Mouse (Mus musculus) testis, adult 2 months (tissue): ENCODE data around the gene Gm48552. TPM values are rescaled to one million over a fixed set of nuclear protein-coding genes. Genes with fewer than 3 reads are reported as not detected.

ENCODE experiments used
- H3K27ac ChIP-seq: fragments of 200-500 bp; 2 replicates; pipeline ENCODE4 v1.5.1; 2012; ENCODE audit warnings: low read depth, low read length; ENCODE audit not compliant: control insufficient read depth, insufficient read depth
- H3K27me3 ChIP-seq: fragments of 200-500 bp; 2 replicates; pipeline ENCODE4 v1.6.1; 2012; ENCODE audit warnings: mild to moderate bottlenecking, low read length, moderate library complexity; ENCODE audit not compliant: control insufficient read depth, insufficient read depth
- H3K36me3 ChIP-seq: fragments of 200-500 bp; 2 replicates; pipeline ENCODE4 v1.6.1; 2012; ENCODE audit warnings: mild to moderate bottlenecking, low read length; ENCODE audit not compliant: control insufficient read depth, insufficient read depth
- H3K4me1 ChIP-seq: fragments of 200-500 bp; 2 replicates; pipeline ENCODE4 v1.6.1; 2012; ENCODE audit warnings: low read length; ENCODE audit not compliant: control insufficient read depth, insufficient read depth
- H3K4me3 ChIP-seq: fragments of 200-500 bp; 2 replicates; pipeline ENCODE4 v1.5.1; 2012; ENCODE audit warnings: low read depth, mild to moderate bottlenecking, low read length, moderate library complexity, mixed read lengths; ENCODE audit not compliant: control insufficient read depth
- CTCF ChIP-seq: fragments of 200-500 bp; IDR thresholded peaks from 2 replicates; pipeline ENCODE4 v1.5.1; 2012; ENCODE audit warnings: low read depth, mild to moderate bottlenecking, inconsistent platforms, low read length, moderate library complexity; ENCODE audit not compliant: control insufficient read depth, insufficient read depth, insufficient replicate concordance
- POLR2A ChIP-seq: fragments of 200-500 bp; IDR thresholded peaks from 2 replicates; pipeline ENCODE4 v1.6.1; 2012; ENCODE audit warnings: low read depth, mild to moderate bottlenecking, inconsistent platforms, low read length, moderate library complexity; ENCODE audit not compliant: control insufficient read depth
- polyA plus RNA-seq: library from polyadenylated mRNA; depleted of rRNA; stranded (reverse); fragments of >200 nt; gene quantifications from 2 replicates; pipeline ENCODE4 v1.2.3, GENCODE M21; 2012

Gene Gm48552
- polyA plus RNA-seq, 1 experiment = not detected

DNA sequence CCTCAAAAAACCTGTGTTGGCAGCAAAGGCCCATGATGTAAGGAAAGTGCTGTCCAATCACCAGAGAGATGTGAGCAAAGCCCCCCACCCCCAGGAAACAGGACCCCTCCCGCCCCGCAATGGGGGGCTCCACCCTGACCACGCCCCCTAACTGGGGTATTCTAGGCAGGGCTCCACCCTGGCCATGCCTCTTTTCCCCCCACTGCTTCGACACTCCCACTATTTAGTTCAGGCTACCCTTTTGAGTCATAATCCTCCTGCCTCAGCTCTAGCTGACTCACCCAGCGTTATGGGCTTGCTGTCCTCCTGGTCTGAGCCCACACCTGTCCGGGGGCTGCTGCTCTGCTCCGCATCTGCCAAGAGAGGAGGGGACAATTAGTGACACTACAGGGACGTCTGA is 20.5 kb downstream of the Gm48552 start:
- TF ChIP-seq CTCF (no peak), POLR2A (no peak)
- no peaks in the 10 kb centered on the region for H3K36me3 ChIP-seq
- H3K4me3 ChIP-seq = peak overlapping the region; percentile 53
- H3K4me1 ChIP-seq = peaks cover 22% of the 10 kb centered on the region
- no peaks in the 10 kb centered on the region for H3K27me3 ChIP-seq
- no peak overlapping the region for H3K27ac ChIP-seq

- Histone ChIP-seq H3K27ac (no peak overlapping the region), H3K4me1 (peaks cover 26% of the 10 kb centered on the region), H3K36me3 (no peaks in the 10 kb centered on the region), H3K27me3 (no peaks in the 10 kb centered on the region), H3K4me3 (peak overlapping the region; percentile 53)
- TF ChIP-seq CTCF (no peak), POLR2A (no peak)
These were observed 21.5 kb downstream of the Gm48552 start for GRCm38 (mm10) chr10:81410350-81410749.

- Histone ChIP-seq H3K27me3 (no peaks in the 10 kb centered on the region), H3K4me1 (peaks cover 32% of the 10 kb centered on the region), H3K27ac (peak overlapping the region; percentile 7; the same call in 1 of the 2 replicates), H3K36me3 (no peaks in the 10 kb centered on the region), H3K4me3 (no peak overlapping the region)
- no peak for TF ChIP-seq CTCF
- TF ChIP-seq POLR2A = no peak
These were observed 22.2 kb downstream of the Gm48552 start for GRCm38 (mm10) chr10:81410981-81411380.

DNA sequence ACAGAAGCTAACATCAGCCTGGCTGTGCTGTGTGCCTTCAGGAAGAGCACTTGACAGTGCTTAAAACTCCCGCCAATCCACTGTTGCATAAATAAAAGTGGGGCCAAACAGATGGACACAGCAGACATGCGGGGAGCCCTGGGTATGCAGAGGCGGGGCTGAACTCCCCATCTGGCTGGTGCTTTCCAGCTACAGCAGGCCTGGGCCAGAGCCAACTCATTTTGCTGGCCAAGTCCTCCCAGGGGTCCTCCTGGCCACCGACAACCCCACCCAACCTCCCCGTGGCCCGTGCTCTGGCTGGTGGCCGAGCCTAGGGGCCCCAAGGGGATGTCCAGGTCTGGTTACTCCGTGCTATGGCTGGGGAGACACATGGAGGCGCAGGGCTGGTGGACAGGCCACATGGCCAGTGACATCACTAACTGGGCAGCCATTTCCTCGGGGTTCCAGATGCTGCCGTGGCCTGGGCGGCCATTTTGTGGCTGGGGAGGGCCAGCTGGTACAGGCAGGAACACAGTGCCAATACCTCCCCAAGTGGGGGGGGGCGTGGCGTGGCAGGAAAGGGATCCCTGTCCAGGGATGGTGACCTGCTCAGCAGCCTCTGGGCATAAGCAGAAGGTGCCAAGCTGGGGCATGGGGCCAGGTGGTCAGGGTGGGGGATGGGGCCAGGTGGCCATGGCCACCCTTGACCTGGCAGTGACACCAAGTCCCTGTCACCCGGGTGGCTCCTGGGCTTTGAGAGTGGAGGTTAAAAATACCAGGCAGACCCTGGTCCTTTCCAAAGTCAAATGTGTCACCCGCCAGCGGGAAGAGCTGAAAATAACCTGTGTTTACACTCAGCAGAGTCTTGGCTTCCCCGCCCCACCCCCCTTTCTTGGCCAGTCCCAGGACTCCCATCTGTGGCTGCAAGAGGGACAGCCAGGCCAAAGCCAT is 22.9 kb downstream of the Gm48552 start:
- H3K27ac ChIP-seq = peak overlapping the region; percentile 77
- no peaks in the 10 kb centered on the region for H3K27me3 ChIP-seq
- TF ChIP-seq CTCF (no peak), POLR2A (no peak; the same call in 1 of the 2 replicates)
- peaks cover 39% of the 10 kb centered on the region for H3K4me1 ChIP-seq
- H3K36me3 ChIP-seq = no peaks in the 10 kb centered on the region
- H3K4me3 ChIP-seq = no peak overlapping the region

GRCm38 (mm10) chr10:81412586-81413309 is 23.9 kb downstream of the Gm48552 start:
- Histone ChIP-seq H3K4me3 (no peak overlapping the region), H3K27me3 (no peaks in the 10 kb centered on the region), H3K36me3 (no peaks in the 10 kb centered on the region), H3K27ac (peak overlapping the region; percentile 77), H3K4me1 (peaks cover 43% of the 10 kb centered on the region)
- no peak for TF ChIP-seq POLR2A
- no peak for TF ChIP-seq CTCF

DNA sequence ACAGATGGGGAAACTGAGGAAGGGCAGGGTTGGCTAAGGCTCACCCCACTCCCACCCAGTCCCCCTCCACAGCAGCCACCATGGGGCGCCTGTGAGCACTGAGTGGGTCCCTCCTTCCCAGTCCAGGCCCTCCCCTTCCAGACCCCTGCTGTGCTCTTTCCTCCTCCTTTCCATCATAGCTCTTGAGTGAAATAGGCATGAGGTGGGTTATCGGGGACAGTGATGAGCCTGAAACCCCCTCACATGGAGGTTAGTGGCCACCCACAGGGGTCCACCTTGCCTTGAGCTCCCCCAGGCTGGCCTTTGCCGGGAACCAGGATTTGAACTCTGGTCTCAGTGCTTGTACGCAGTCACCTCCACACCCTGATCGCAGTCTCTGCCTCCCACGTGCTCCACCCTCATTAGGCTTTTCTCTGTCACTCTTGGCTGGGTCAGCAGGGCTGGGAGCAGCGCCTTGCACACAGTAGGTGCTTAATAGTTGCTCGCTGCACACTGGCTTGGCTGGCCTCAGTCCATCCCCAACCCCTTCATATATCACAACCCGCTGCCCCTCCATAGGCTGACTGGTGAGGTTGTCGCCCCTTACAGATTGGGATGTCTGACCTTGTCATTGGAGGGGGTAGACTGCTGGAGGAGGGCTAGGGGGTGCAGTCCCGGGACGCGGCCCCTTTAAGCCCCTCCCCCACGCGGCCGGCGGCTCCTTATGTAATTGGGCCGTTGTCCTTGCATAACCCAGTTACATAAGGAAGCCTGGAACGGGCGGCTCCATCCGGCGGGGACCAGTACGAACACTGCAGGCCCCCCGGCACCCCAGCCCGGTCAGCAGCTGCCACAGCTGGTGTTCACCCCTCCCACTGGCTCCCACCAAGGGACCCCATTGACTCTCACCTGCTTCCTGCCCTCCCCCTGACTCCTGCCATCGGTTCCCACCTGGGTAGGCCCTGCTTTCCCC is 24.8 kb downstream of the Gm48552 start:
- H3K4me1 ChIP-seq = peaks cover 43% of the 10 kb centered on the region
- no peaks in the 10 kb centered on the region for H3K27me3 ChIP-seq
- TF ChIP-seq POLR2A = 0 out of 2 replicates have a peak, but pooled peaks have one; percentile 9
- no peak for TF ChIP-seq CTCF
- no peaks in the 10 kb centered on the region for H3K36me3 ChIP-seq
- no peak overlapping the region for H3K4me3 ChIP-seq
- peak overlapping the region; percentile 90 for H3K27ac ChIP-seq

- Histone ChIP-seq H3K4me1 (peaks cover 40% of the 10 kb centered on the region), H3K4me3 (no peak overlapping the region), H3K36me3 (no peaks in the 10 kb centered on the region), H3K27ac (peak overlapping the region; percentile 90), H3K27me3 (no peaks in the 10 kb centered on the region)
- TF ChIP-seq POLR2A (no peak), CTCF (no peak)
These were observed 25.9 kb downstream of the Gm48552 start for GRCm38 (mm10) chr10:81414682-81415081.
